Mouse (Mus musculus) megakaryocyte, embryonic 14.5 days (primary cell): Measurements from ENCODE around the gene Gm20388. TPM values are rescaled to one million over a fixed set of nuclear protein-coding genes. Genes with fewer than 3 reads are reported as not detected.

Experiments used
- H3K27me3 ChIP-seq: replicated peaks from 2 replicates; pipeline ENCODE3; 2012; ENCODE audit warnings: inconsistent platforms
- H3K36me3 ChIP-seq: replicated peaks from 2 replicates; pipeline ENCODE3; 2012; ENCODE audit warnings: low read length, inconsistent platforms, mixed read lengths
- H3K4me1 ChIP-seq: 2 replicates; pipeline ENCODE4 v1.6.1; 2012; ENCODE audit warnings: inconsistent platforms
- H3K4me3 ChIP-seq: replicated peaks from 2 replicates; pipeline ENCODE3; 2012; ENCODE audit warnings: moderate library complexity, mild to moderate bottlenecking, inconsistent platforms
- H3K9me3 ChIP-seq: 2 replicates; pipeline ENCODE4 v1.6.1; 2012; ENCODE audit warnings: inconsistent platforms
- FLI1 ChIP-seq: IDR thresholded peaks from 2 replicates; pipeline ENCODE4 v1.6.1; 2012; ENCODE audit warnings: low read length, inconsistent platforms, mixed read lengths
- GATA1 ChIP-seq: IDR thresholded peaks from 3 replicates; pipeline ENCODE4 v1.6.1; 2012; ENCODE audit warnings: mixed read lengths, low read length, inconsistent platforms, borderline replicate concordance
- polyA plus RNA-seq: library from polyadenylated mRNA; stranded (reverse); fragments of >175 nt; gene quantifications from 2 replicates; pipeline ENCODE4 v1.2.3, GENCODE M21; 2012; ENCODE audit warnings: low replicate concordance; ENCODE audit not compliant: insufficient read depth

Gene Gm20388
- polyA plus RNA-seq, 1 experiment: 111 TPM

GRCm38 (mm10) chr8:121981520-121981895 is 2070.9 kb downstream of the Gm20388 start:
- no peaks in the 10 kb centered on the region for H3K27me3 ChIP-seq
- TF ChIP-seq FLI1 (no peak), GATA1 (no peak)
- peaks cover 96% of the 10 kb centered on the region for H3K36me3 ChIP-seq
- peaks cover 50% of the 10 kb centered on the region for H3K4me1 ChIP-seq
- no peaks in the 10 kb centered on the region for H3K9me3 ChIP-seq
- no peak overlapping the region for H3K4me3 ChIP-seq

GRCm38 (mm10) chr8:121985673-121986072 is 2075.0 kb downstream of the Gm20388 start:
- Histone ChIP-seq H3K27me3 (no peaks in the 10 kb centered on the region), H3K36me3 (peaks cover 97% of the 10 kb centered on the region), H3K4me3 (no peak overlapping the region), H3K9me3 (no peaks in the 10 kb centered on the region), H3K4me1 (peaks cover 66% of the 10 kb centered on the region)
- TF ChIP-seq GATA1 (no peak), FLI1 (no peak)

GRCm38 (mm10) chr8:121987892-121988291 is 2077.3 kb downstream of the Gm20388 start:
- Histone ChIP-seq H3K9me3 (no peaks in the 10 kb centered on the region), H3K4me3 (no peak overlapping the region), H3K4me1 (peaks cover 86% of the 10 kb centered on the region), H3K36me3 (peaks cover 97% of the 10 kb centered on the region), H3K27me3 (no peaks in the 10 kb centered on the region)
- no peak for TF ChIP-seq FLI1
- TF ChIP-seq GATA1: no peak

GRCm38 (mm10) chr8:121990506-121991255 is 2080.0 kb downstream of the Gm20388 start:
- TF ChIP-seq GATA1: no peak
- TF ChIP-seq FLI1: no peak

GRCm38 (mm10) chr8:121991611-121992010 is 2081.0 kb downstream of the Gm20388 start:
- H3K9me3 ChIP-seq: no peaks in the 10 kb centered on the region
- no peak for TF ChIP-seq FLI1
- no peak for TF ChIP-seq GATA1
- H3K36me3 ChIP-seq: peaks cover 97% of the 10 kb centered on the region
- peaks cover 91% of the 10 kb centered on the region for H3K4me1 ChIP-seq
- H3K4me3 ChIP-seq: no peak overlapping the region
- H3K27me3 ChIP-seq: no peaks in the 10 kb centered on the region

More at GRCm38 (mm10) chr8:121990506-121991255, 2080.0 kb downstream of the Gm20388 start:
- peaks cover 96% of the 10 kb centered on the region for H3K36me3 ChIP-seq
- peaks cover 86% of the 10 kb centered on the region for H3K4me1 ChIP-seq
- no peak overlapping the region for H3K4me3 ChIP-seq
- H3K9me3 ChIP-seq: no peaks in the 10 kb centered on the region
- no peaks in the 10 kb centered on the region for H3K27me3 ChIP-seq

- TF ChIP-seq GATA1: no peak
- no peak for TF ChIP-seq FLI1
- Histone ChIP-seq H3K36me3 (peaks cover 97% of the 10 kb centered on the region), H3K4me1 (peaks cover 89% of the 10 kb centered on the region), H3K4me3 (no peak overlapping the region), H3K27me3 (no peaks in the 10 kb centered on the region), H3K9me3 (no peaks in the 10 kb centered on the region)
These were observed 2082.3 kb downstream of the Gm20388 start for GRCm38 (mm10) chr8:121992911-121993310.

GRCm38 (mm10) chr8:121995112-121995511 is 2084.5 kb downstream of the Gm20388 start:
- TF ChIP-seq FLI1 (no peak), GATA1 (no peak)
- Histone ChIP-seq H3K36me3 (peaks cover 98% of the 10 kb centered on the region), H3K9me3 (no peaks in the 10 kb centered on the region), H3K4me3 (no peak overlapping the region), H3K4me1 (peaks cover 94% of the 10 kb centered on the region), H3K27me3 (no peaks in the 10 kb centered on the region)

- Histone ChIP-seq H3K4me1 (peaks cover 89% of the 10 kb centered on the region), H3K27me3 (no peaks in the 10 kb centered on the region), H3K4me3 (no peak overlapping the region), H3K36me3 (peaks cover 98% of the 10 kb centered on the region), H3K9me3 (no peaks in the 10 kb centered on the region)
- TF ChIP-seq FLI1: no peak
- TF ChIP-seq GATA1: no peak
These were observed 2085.3 kb downstream of the Gm20388 start for GRCm38 (mm10) chr8:121995895-121996294.

- no peaks in the 10 kb centered on the region for H3K27me3 ChIP-seq
- H3K36me3 ChIP-seq: peaks cover 98% of the 10 kb centered on the region
- H3K4me1 ChIP-seq: peaks cover 66% of the 10 kb centered on the region
- TF ChIP-seq GATA1 (no peak), FLI1 (no peak)
- H3K4me3 ChIP-seq: no peak overlapping the region
- H3K9me3 ChIP-seq: no peaks in the 10 kb centered on the region
These were observed 2088.0 kb downstream of the Gm20388 start for GRCm38 (mm10) chr8:121998631-121999030.

GRCm38 (mm10) chr8:121999211-121999610 is 2088.6 kb downstream of the Gm20388 start:
- TF ChIP-seq GATA1: no peak
- no peak for TF ChIP-seq FLI1
- Histone ChIP-seq H3K4me3 (no peak overlapping the region), H3K36me3 (peaks cover 100% of the 10 kb centered on the region), H3K9me3 (no peaks in the 10 kb centered on the region), H3K27me3 (no peaks in the 10 kb centered on the region), H3K4me1 (peaks cover 66% of the 10 kb centered on the region)

GRCm38 (mm10) chr8:122001339-122002115 is 2090.9 kb downstream of the Gm20388 start:
- Histone ChIP-seq H3K36me3 (peaks cover 98% of the 10 kb centered on the region), H3K4me1 (peaks cover 44% of the 10 kb centered on the region), H3K27me3 (no peaks in the 10 kb centered on the region), H3K4me3 (no peak overlapping the region), H3K9me3 (no peaks in the 10 kb centered on the region)
- TF ChIP-seq FLI1 (no peak), GATA1 (no peak)
